Mouse (Mus musculus): ENCODE data around the gene S100a4.

The S100a4 gene

DNA sequence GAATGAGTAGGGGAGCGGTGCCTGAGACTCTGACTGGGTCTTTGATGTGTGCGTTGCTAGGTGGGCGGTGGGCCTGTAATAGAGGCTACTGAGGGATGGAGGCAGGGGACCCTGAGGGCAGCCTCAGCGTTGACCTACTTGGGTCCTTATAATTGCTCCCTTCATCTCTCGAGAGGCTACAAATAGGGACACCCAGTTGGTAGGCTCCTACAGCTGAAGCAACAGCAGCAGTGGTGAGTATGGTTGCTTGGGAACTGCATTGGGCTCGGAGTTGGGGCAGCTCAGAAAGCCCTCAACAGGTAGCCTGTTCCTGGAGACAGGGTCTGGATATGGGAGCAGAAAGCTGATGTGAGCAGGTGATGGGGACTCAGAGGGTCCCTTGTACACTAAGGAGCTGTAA, 3.5 kb upstream of the S100a4 start:
- no peak for DNase-seq

GRCm38 (mm10) chr3:90600458-90601195, 2.9 kb upstream of the S100a4 start:
- DNase-seq, result no peak

GRCm38 (mm10) chr3:90601486-90602110, 2.0 kb upstream of the S100a4 start, which contains the start of gene Gm42674:
Gm42674 (plus strand) TSS chr3:90601904.
- DNase-seq, result no peak

GRCm38 (mm10) chr3:90604416-90604815, 845 bp downstream of the S100a4 start:
- peak; percentile 70 for DNase-seq

- DNase-seq, result no peak
Observed at GRCm38 (mm10) chr3:90605049-90605448, 1.5 kb downstream of the S100a4 start.

DNA sequence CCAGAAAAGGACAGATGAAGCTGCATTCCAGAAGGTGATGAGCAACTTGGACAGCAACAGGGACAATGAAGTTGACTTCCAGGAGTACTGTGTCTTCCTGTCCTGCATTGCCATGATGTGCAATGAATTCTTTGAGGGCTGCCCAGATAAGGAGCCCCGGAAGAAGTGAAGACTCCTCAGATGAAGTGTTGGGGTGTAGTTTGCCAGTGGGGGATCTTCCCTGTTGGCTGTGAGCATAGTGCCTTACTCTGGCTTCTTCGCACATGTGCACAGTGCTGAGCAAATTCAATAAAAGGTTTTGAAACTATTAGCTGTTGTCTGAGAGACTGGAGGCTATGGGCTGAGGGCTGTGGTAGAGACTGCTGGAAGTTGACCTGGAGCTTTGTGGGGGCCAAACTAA, 2.2 kb downstream of the S100a4 start:
- DNase-seq, result no peak

DNA sequence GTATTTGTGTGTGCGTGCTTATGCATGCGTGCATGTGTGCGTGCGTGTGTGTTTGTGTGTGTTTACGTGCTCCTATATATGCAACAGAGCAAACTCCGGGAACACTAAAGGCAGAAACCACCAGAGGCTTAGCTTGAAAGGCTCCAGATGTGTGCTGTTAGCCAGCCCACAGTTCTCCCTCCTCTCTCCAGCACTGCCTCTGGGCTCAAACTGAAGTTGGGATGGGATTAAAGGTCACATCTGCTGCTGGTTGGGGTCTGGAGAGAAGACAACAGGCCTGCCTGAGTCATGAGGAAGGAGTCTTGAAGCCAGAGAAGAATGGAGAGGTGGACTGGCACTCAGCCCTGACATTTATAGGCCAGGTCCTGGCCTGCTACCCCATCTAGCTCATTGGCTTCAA, 2.6 kb downstream of the S100a4 start:
- DNase-seq, result no peak

DNA sequence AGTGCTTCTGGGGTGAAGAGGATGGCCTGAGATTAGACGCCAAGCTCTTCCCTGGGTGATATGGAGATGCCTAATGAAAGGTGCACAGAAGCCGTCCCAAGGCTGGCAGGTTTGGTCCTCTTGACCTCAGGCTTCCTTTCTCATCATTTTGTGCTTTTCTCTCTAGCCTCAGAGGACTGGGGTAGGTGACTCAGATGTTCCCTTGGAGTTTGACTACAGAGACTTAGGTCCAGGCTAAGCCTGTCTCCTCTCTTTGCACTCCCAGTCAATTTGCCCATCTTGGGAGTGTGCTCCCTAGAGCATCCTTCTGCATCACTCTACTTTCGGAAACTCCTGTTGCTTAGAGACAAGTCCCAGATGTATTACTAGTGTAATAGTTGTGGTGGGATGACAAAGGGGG, 3.8 kb downstream of the S100a4 start:
- no peak for DNase-seq

DNA sequence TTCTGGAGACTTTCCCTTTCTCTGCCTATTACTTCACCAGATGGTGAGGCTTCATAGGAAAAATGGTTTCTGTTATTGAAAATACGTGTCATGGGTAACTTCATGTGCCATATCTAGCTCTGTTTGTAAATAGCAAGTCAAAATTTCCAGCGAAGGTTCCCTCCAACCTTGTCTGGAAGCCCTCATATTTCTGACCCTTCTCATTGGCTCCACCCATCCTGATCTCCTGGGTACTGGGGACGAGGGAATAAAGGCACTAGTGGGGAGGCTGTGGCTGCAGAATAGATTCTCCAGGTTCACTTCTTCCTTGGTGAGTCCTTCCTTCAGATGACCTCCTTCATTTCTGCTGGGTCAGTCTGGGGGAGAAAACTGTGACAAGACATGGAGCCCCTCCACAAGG, 4.7 kb downstream of the S100a4 start, which contains the start of gene S100a5:
Gene S100a5, plus strand, starts transcription at position 301 of the 400 bp plus-strand sequence.
- no peak for DNase-seq

DNA sequence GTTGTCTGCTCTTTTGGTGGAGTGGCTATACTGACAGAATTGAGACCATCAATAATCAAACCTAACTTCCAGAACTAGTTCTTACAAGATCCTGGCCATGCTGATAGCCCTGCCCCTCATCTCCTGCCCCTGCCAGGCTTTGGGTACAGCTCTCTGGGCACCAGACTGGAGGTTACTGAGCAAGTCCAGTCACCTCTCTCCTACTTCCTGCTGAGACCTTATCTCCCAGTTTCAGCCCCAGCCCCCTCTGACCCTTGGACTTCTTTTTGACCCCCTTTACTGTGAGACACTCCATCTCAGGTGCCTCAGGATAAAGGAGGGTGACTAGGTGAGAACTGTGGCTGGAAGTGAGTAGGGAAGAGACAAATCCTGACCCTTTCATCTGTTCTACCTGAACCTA, 5.5 kb downstream of the S100a4 start:
- no peak for DNase-seq

DNA sequence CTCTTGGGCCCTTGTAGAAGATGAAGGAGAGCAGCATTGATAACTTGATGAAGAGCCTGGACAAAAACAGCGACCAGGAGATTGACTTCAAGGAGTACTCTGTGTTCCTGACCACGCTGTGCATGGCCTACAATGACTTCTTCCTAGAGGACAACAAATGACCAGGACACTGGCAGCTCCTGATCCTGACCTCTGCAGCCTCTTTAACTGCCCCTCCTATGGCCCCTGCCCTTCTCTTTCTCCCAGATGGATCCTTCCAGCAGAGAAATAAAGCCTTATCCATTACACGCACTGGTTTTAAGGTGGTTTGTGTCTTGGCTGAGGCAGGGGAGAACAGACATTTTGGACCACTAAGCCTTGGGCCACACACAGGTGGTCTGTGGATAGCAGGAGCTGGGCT, 7.9 kb downstream of the S100a4 start:
- DNase-seq, result no peak

GRCm38 (mm10) chr3:90612061-90612460, 8.5 kb downstream of the S100a4 start:
- DNase-seq, result no peak

- peak; percentile 48 for DNase-seq
Observed at GRCm38 (mm10) chr3:90612728-90613291, 9.2 kb downstream of the S100a4 start, which contains the start of gene S100a6. S100a6 (plus strand) TSS chr3:90612882.

GRCm38 (mm10) chr3:90613461-90614147, 10.0 kb downstream of the S100a4 start:
- no peak for DNase-seq

GRCm38 (mm10) chr3:90614148-90614530, 10.6 kb downstream of the S100a4 start:
- no peak for DNase-seq

- DNase-seq, result no peak
Observed at GRCm38 (mm10) chr3:90614611-90615251, 11.2 kb downstream of the S100a4 start.

- peak; percentile 83 for DNase-seq
Observed at GRCm38 (mm10) chr3:90615415-90615814, 11.8 kb downstream of the S100a4 start.

DNA sequence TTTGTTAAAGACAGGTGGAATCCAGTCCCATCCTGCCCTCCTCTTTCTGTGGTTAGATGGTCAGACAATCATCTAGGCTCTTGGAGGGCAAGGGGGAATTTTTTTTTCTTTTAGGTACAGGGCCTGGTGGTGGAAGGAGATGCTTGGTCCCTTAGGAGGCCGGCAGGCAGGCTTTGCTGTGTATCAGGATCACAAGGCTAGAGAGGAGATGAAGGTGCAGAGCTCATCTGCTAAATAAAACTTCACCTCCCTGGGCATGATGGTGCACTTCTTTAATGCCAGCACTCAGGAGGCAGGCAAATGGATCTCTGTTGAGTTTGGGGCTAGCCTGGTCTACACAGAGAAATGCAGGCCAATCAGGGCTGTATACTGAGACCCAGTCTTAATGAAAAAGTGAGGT, 12.3 kb downstream of the S100a4 start:
- DNase-seq, result no peak

GRCm38 (mm10) chr3:90617586-90617985, 14.0 kb downstream of the S100a4 start:
- no peak for DNase-seq

GRCm38 (mm10) chr3:90621552-90621951, 18.0 kb downstream of the S100a4 start:
- no peak for DNase-seq

GRCm38 (mm10) chr3:90623435-90624071, 20.0 kb downstream of the S100a4 start:
- peak; percentile 46 for DNase-seq

- no peak for DNase-seq
Observed at GRCm38 (mm10) chr3:90625496-90625895, 21.9 kb downstream of the S100a4 start.
